Mouse (Mus musculus): ENCODE results near the gene Ceacam16. TPM values are rescaled to one million over a fixed set of nuclear protein-coding genes. Genes with fewer than 3 reads are reported as not detected.
A peak's percentile ranks its signal among the peaks of the same experiment; 100 is the strongest.

Ceacam16 gene
- total and polyA plus RNA-seq, 3 experiments: 0.12 to 0.18 TPM; not detected in 1

GRCm38 (mm10) chr7:19829694-19830093 lies 31.4 kb downstream of the Ceacam16 start:
- Histone ChIP-seq H3K27me3 (ENCODE audit: control insufficient read depth in 1 of 2, insufficient read depth in 2 of 2, low read length in 2 of 2) (no peaks in the 10 kb centered on the region), H3K9ac (ENCODE audit: control insufficient read depth, low read depth, low read length, poor library complexity, severe bottlenecking) (no peak overlapping the region), H3K79me2 (ENCODE audit: control insufficient read depth, insufficient read depth, low read length, poor library complexity) (no peaks in the 10 kb centered on the region), H3K4me1 (ENCODE audit: control insufficient read depth in 1 of 2, insufficient read depth in 2 of 2, low read length in 2 of 2) (peaks cover 2 to 16% of the 10 kb centered on the region in 2 experiments), H3K36me3 (ENCODE audit: control insufficient read depth in 1 of 2, insufficient read depth in 2 of 2, low read length in 2 of 2) (peaks cover 0 to 10% of the 10 kb centered on the region in 2 experiments; a peak in 2 of 4 replicates), H3K9me3 (replicated peaks; ENCODE audit: insufficient read depth, low read length) (no peaks in the 10 kb centered on the region), H3K27ac (ENCODE audit: control insufficient read depth, low read depth, low read length) (no peak overlapping the region), H3K4me3 (ENCODE audit: control insufficient read depth in 1 of 2, insufficient read depth in 1 of 2, low read depth in 2 of 2, low read length in 2 of 2) (no peak overlapping the region)
- DNase-seq (ENCODE audit: low read depth, low spot score): no peak
- TF ChIP-seq GABPA (IDR thresholded peaks at IDR 0.05; ENCODE audit: low read depth, low read length): no peak

- peaks cover 4 to 29% of the 10 kb centered on the region in 2 experiments for H3K4me1 ChIP-seq (ENCODE audit: control insufficient read depth in 1 of 2, insufficient read depth in 2 of 2, low read length in 2 of 2)
- no peak for DNase-seq (ENCODE audit: low read depth, low spot score)
- H3K27me3 ChIP-seq (ENCODE audit: control insufficient read depth in 1 of 2, insufficient read depth in 2 of 2, low read length in 2 of 2): no peaks in the 10 kb centered on the region
- peaks cover 0 to 14% of the 10 kb centered on the region in 2 experiments; a peak in 2 of 4 replicates for H3K36me3 ChIP-seq (ENCODE audit: control insufficient read depth in 1 of 2, insufficient read depth in 2 of 2, low read length in 2 of 2)
- H3K9ac ChIP-seq (ENCODE audit: control insufficient read depth, low read depth, low read length, poor library complexity, severe bottlenecking): no peak overlapping the region
- H3K9me3 ChIP-seq (replicated peaks; ENCODE audit: insufficient read depth, low read length): no peaks in the 10 kb centered on the region
- H3K4me3 ChIP-seq (ENCODE audit: control insufficient read depth in 1 of 2, insufficient read depth in 1 of 2, low read depth in 2 of 2, low read length in 2 of 2): no peak overlapping the region
- no peak overlapping the region for H3K27ac ChIP-seq (ENCODE audit: control insufficient read depth, low read depth, low read length)
- TF ChIP-seq HCFC1 (IDR thresholded peaks at IDR 0.05; ENCODE audit: low read depth, low read length) (no peak), RCOR1 (IDR thresholded peaks at IDR 0.05; ENCODE audit: low read depth, low read length) (no peak), MXI1 (IDR thresholded peaks at IDR 0.05; ENCODE audit: low read depth, low read length) (no peak), TBP (IDR thresholded peaks at IDR 0.05; ENCODE audit: low read depth, low read length) (no peak)
- no peaks in the 10 kb centered on the region; the same call in 1 of the 2 replicates for H3K79me2 ChIP-seq (ENCODE audit: control insufficient read depth, insufficient read depth, low read length, poor library complexity)
Observed at GRCm38 (mm10) chr7:19826756-19827155, 34.3 kb downstream of the Ceacam16 start.

GRCm38 (mm10) chr7:19824182-19824973 lies 36.7 kb downstream of the Ceacam16 start:
- Histone ChIP-seq H3K9me3 (replicated peaks; ENCODE audit: insufficient read depth, low read length) (no peaks in the 10 kb centered on the region), H3K79me2 (ENCODE audit: control insufficient read depth, insufficient read depth, low read length, poor library complexity) (no peaks in the 10 kb centered on the region; the same call in 1 of the 2 replicates), H3K4me3 (ENCODE audit: control insufficient read depth in 1 of 2, insufficient read depth in 1 of 2, low read depth in 2 of 2, low read length in 2 of 2) (peak overlapping the region; percentile 62), H3K9ac (ENCODE audit: control insufficient read depth, low read depth, low read length, poor library complexity, severe bottlenecking) (peak overlapping the region; percentile 76), H3K36me3 (ENCODE audit: control insufficient read depth in 1 of 2, insufficient read depth in 2 of 2, low read length in 2 of 2) (peaks cover 0 to 10% of the 10 kb centered on the region in 2 experiments; a peak in 2 of 4 replicates), H3K27ac (ENCODE audit: control insufficient read depth, low read depth, low read length) (peak overlapping the region; percentile 78), H3K4me1 (ENCODE audit: control insufficient read depth in 1 of 2, insufficient read depth in 2 of 2, low read length in 2 of 2) (peaks cover 4 to 19% of the 10 kb centered on the region in 2 experiments), H3K27me3 (ENCODE audit: control insufficient read depth in 1 of 2, insufficient read depth in 2 of 2, low read length in 2 of 2) (no peaks in the 10 kb centered on the region)
- DNase-seq (ENCODE audit: low read depth, low spot score): peak; percentile 89
- TF ChIP-seq MYC (IDR thresholded peaks at IDR 0.05; ENCODE audit: low read depth, low read length) (no peak), ZNF384 (IDR thresholded peaks at IDR 0.05; ENCODE audit: low read depth, low read length) (no peak), POLR2AphosphoS5 (IDR thresholded peaks at IDR 0.05; ENCODE audit: borderline replicate concordance, low read depth, low read length) (no peak), ELF1 (IDR thresholded peaks at IDR 0.05; ENCODE audit: low read depth, low read length) (no peak), USF1 (IDR thresholded peaks at IDR 0.05; ENCODE audit: low read depth, low read length) (no peak), BHLHE40 (IDR thresholded peaks at IDR 0.05; ENCODE audit: borderline replicate concordance, low read depth, low read length) (no peak), RCOR1 (IDR thresholded peaks at IDR 0.05; ENCODE audit: low read depth, low read length) (no peak), TCF12 (IDR thresholded peaks at IDR 0.05; ENCODE audit: low read depth, low read length) (no peak; the same call in 1 of the 2 replicates), RAD21 (IDR thresholded peaks at IDR 0.05; ENCODE audit: low read depth, low read length) (no peak), E2F4 (IDR thresholded peaks at IDR 0.05; ENCODE audit: borderline replicate concordance, low read depth, low read length) (no peak), ZC3H11A (IDR thresholded peaks at IDR 0.05; ENCODE audit: low read depth, low read length) (no peak), MAX (IDR thresholded peaks at IDR 0.05; ENCODE audit: low read length) (no peak), TAL1 (IDR thresholded peaks at IDR 0.05; ENCODE audit: low read length) (no peak), ZKSCAN1 (IDR thresholded peaks at IDR 0.05; ENCODE audit: low read depth, low read length) (no peak), USF2 (IDR thresholded peaks at IDR 0.05; ENCODE audit: borderline replicate concordance in 1 of 2, insufficient read depth in 1 of 2, low read depth in 1 of 2, low read length in 2 of 2) (no peak), MEF2A (IDR thresholded peaks at IDR 0.05; ENCODE audit: extremely low read depth, insufficient replicate concordance, low read depth, low read length, poor library complexity, severe bottlenecking) (no peak), GATA1 (IDR thresholded peaks at IDR 0.05; ENCODE audit: low read depth, low read length) (no peak), EP300 (IDR thresholded peaks at IDR 0.05; ENCODE audit: low read depth in 1 of 2, low read length in 2 of 2) (no peak), TBP (IDR thresholded peaks at IDR 0.05; ENCODE audit: low read depth, low read length) (no peak), ETS1 (IDR thresholded peaks at IDR 0.05; ENCODE audit: low read depth, low read length) (0 out of 2 replicates have a peak, but pooled peaks have one; percentile 26)
